Mouse (Mus musculus): ENCODE measurements around the gene Mthfsd.

DNA sequence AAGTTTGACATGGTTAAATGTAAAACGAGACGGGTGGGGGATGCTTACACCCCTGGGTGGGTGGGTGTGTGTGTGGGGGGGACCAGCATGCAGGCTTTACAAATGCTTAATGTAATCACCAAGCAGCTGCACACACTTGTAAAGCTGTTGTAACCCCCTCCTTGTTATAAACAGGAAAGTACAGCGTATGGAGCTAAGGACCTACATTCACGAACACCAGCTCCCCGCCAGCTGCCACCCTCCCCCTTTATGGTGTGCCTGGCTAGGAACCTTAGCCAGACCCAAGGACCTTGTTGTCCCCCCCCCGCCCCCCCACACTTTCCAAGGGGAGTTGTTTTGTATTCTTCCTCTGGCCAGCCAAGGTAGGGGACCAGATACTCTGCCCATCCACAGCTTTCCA lies 18.5 kb upstream of the Mthfsd start:
- no peak for TF ChIP-seq CTCF (IDR thresholded peaks at IDR 0.05; ENCODE audit: low read depth, low read length)
- TF ChIP-seq POLR2A (IDR thresholded peaks at IDR 0.05; ENCODE audit: insufficient read depth, low read length): no peak
